Mouse (Mus musculus) heart, embryonic 15.5 days (tissue): ENCODE results near the gene Kcnh1. TPM values are rescaled to one million over a fixed set of nuclear protein-coding genes. Genes with fewer than 3 reads are reported as not detected.

Source experiments
- ATAC-seq: fragments of 200-750 bp; cut with Nextera tagmentation; replicated peaks from 2 replicates; pipeline ENCODE4 v1.8.0; 2017; ENCODE audit warnings: low read depth, moderate TSS enrichment; ENCODE audit not compliant: insufficient number of reproducible peaks, insufficient read depth, low FRiP score
- H3K27ac ChIP-seq: fragments of 300-500 bp; sonication (generic); 2 replicates; pipeline ENCODE4 v1.5.1; 2015; ENCODE audit warnings: mild to moderate bottlenecking, inconsistent platforms
- H3K27me3 ChIP-seq: fragments of 300-500 bp; sonication (generic); 2 replicates; pipeline ENCODE4 v1.6.1; 2015; ENCODE audit warnings: inconsistent platforms
- H3K36me3 ChIP-seq: fragments of 300-500 bp; sonication (generic); 2 replicates; pipeline ENCODE4 v1.6.1; 2015; ENCODE audit warnings: mild to moderate bottlenecking, inconsistent platforms
- H3K4me1 ChIP-seq: fragments of 300-500 bp; sonication (generic); replicated peaks from 2 replicates; pipeline ENCODE4 v1.6.1; 2015; ENCODE audit warnings: inconsistent platforms
- H3K4me2 ChIP-seq: fragments of 300-500 bp; sonication (generic); 2 replicates; pipeline ENCODE4 v1.6.1; 2015; ENCODE audit warnings: inconsistent platforms, mild to moderate bottlenecking, moderate library complexity
- H3K4me3 ChIP-seq: fragments of 300-500 bp; sonication (generic); 2 replicates; pipeline ENCODE4 v1.5.1; 2015; ENCODE audit warnings: mild to moderate bottlenecking, inconsistent platforms
- H3K9ac ChIP-seq: fragments of 300-500 bp; sonication (generic); 2 replicates; pipeline ENCODE4 v1.6.1; 2015; ENCODE audit warnings: mild to moderate bottlenecking, inconsistent platforms
- H3K9me3 ChIP-seq: fragments of 300-500 bp; sonication (generic); replicated peaks from 2 replicates; pipeline ENCODE4 v1.6.1; 2016; ENCODE audit warnings: inconsistent platforms
- WGBS: fragments of 180-500 bp; shearing (Covaris S2); methylation state at CpG from one replicate; pipeline ENCODE4 v1.1.7; 2015; ENCODE audit warnings: mixed read lengths; 5-methylcytosine and 5-hydroxymethylcytosine counted together
- polyA plus RNA-seq: library from polyadenylated mRNA; unstranded; fragments of >200 nt; fragmentation: Nextera tagmentation; extraction: Ambion mirVana; gene quantifications from 2 replicates; pipeline ENCODE4 v1.2.1, GENCODE M21; 2015

The Kcnh1 gene
- polyA plus RNA-seq, 1 experiment from 2014 or later = 0.26 TPM

DNA sequence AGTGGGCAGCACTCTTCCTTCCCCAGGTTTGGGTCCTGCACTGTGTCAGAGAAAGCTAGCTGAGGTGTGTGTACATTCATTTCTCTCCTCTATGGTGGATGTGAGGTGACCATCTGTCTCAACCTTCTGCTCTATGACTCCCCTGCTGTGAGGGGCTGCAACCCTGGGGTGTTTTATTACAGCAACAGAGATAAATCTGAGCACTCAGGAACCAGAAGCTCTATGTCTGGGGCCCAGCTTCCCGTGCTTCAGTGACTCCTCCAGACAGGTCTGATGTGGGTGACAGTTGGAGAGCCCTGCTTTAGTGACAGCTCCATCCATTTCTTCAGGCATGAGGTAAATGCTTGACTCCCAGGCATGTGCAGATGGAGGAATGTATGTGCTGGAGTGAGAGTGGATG, 12.4 kb downstream of the Kcnh1 start:
- no peaks in the 10 kb centered on the region for H3K9me3 ChIP-seq
- no peak overlapping the region for H3K4me3 ChIP-seq
- peaks cover 2% of the 10 kb centered on the region; the same call in 1 of the 2 replicates for H3K27me3 ChIP-seq
- H3K27ac ChIP-seq = no peak overlapping the region
- H3K4me1 ChIP-seq = no peaks in the 10 kb centered on the region
- H3K9ac ChIP-seq = no peak overlapping the region
- 16% methylated on average over 1 of the region's 1 CpGs for WGBS
- ATAC-seq = no peak
- no peaks in the 10 kb centered on the region for H3K36me3 ChIP-seq
- H3K4me2 ChIP-seq = no peak overlapping the region

DNA sequence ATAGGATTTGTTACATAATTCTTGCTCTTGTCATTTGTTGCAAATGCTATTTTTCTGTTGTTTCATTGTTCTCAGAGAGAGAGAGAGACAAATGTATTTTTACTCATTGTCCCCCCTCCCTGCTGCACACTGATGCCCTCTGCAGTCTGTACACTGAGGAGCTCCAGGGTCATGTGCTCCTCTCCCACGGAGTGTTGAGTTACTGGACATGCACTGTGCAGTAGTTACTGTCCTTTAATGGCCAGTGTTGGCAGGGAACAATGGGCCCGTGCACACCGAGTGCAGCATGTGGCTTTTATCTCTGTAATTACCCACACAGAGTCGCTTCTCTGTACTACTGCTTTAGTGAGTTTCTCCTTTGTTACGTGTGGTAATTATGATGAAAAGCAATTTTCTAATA, 17.4 kb downstream of the Kcnh1 start:
- Histone ChIP-seq H3K27me3 (no peaks in the 10 kb centered on the region), H3K4me1 (no peaks in the 10 kb centered on the region), H3K9me3 (no peaks in the 10 kb centered on the region), H3K36me3 (no peaks in the 10 kb centered on the region), H3K4me2 (no peak overlapping the region), H3K27ac (no peak overlapping the region), H3K9ac (no peak overlapping the region), H3K4me3 (no peak overlapping the region)
- ATAC-seq = no peak
- 51% methylated on average over 5 of the region's 5 CpGs for WGBS

DNA sequence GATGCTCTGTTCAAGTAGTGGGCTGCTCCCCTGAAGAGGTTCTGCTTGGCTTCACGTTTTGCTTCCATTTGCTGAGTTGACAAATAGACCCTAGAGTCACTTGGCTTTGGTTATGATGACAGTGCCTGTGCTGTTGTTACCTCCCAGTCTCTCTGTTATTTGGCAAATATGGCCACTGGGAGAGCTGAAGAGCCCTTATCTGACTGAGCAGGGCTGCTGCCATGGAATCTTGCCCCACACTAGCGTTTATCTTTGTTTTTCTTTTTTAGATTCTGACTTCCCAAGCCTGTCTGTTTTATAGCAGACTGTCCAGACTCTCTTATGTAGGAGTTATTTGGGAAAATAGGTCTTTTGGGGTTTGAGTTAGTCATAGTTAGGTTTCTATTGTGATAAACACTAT, 21.9 kb downstream of the Kcnh1 start:
- Histone ChIP-seq H3K4me2 (no peak overlapping the region), H3K27me3 (no peaks in the 10 kb centered on the region), H3K9ac (no peak overlapping the region), H3K36me3 (no peaks in the 10 kb centered on the region), H3K4me3 (no peak overlapping the region), H3K9me3 (0 out of 2 replicates have a peak, but pooled peaks cover 4% of the 10 kb centered on the region), H3K27ac (no peak overlapping the region), H3K4me1 (no peaks in the 10 kb centered on the region)
- WGBS = 30% methylated on average over 2 of the region's 2 CpGs
- no peak for ATAC-seq

DNA sequence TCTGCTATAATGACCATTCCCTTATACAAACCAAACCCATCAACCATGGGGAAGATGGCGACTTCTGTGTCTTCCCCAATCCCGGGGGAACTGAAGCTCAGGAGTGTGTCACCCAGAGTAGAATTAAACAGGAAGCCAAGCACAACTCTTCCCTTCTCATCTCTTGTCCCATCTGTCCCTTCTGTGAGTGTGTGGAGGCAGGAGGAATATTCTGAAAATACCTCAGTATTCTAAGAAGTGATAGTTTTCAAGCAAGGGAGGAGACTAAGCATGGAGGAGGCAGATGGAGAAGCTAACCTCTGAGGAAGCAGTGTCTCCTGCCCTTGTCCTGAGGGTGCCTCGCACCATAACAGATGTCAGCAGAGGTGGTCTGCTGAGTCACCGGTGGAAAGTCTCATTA, 24.1 kb downstream of the Kcnh1 start:
- H3K36me3 ChIP-seq = no peaks in the 10 kb centered on the region
- H3K4me2 ChIP-seq = no peak overlapping the region
- H3K4me1 ChIP-seq = no peaks in the 10 kb centered on the region
- H3K9me3 ChIP-seq = 0 out of 2 replicates have a peak, but pooled peaks cover 4% of the 10 kb centered on the region
- no peaks in the 10 kb centered on the region for H3K27me3 ChIP-seq
- H3K4me3 ChIP-seq = no peak overlapping the region
- H3K27ac ChIP-seq = no peak overlapping the region
- H3K9ac ChIP-seq = no peak overlapping the region
- WGBS = 88% methylated on average over 4 of the region's 4 CpGs
- no peak for ATAC-seq

DNA sequence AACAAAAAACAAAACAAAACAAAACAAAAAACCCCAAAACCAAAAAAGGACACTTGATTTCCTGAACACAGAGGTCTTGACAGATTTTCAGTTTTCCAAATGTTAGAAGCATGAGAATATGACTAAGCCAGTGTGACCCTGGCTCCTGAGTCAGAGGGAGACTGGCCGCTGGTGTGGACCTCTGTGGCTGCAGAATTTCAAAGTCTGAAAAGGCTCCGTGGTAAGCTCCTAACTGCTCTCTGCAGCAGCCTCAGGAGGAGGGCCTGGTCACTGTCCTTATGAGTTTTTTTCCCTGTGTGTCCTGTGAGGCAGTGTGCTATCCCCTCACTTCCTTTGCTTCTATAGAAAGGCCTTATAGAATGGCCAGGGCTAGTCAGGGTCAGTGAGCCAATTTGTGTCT, 29.6 kb downstream of the Kcnh1 start:
- no peak overlapping the region for H3K9ac ChIP-seq
- no peak for ATAC-seq
- H3K36me3 ChIP-seq = no peaks in the 10 kb centered on the region
- H3K4me2 ChIP-seq = no peak overlapping the region
- WGBS = 61% methylated on average over 2 of the region's 2 CpGs
- no peaks in the 10 kb centered on the region for H3K9me3 ChIP-seq
- no peak overlapping the region for H3K4me3 ChIP-seq
- no peaks in the 10 kb centered on the region for H3K4me1 ChIP-seq
- H3K27me3 ChIP-seq = no peaks in the 10 kb centered on the region
- H3K27ac ChIP-seq = no peak overlapping the region

DNA sequence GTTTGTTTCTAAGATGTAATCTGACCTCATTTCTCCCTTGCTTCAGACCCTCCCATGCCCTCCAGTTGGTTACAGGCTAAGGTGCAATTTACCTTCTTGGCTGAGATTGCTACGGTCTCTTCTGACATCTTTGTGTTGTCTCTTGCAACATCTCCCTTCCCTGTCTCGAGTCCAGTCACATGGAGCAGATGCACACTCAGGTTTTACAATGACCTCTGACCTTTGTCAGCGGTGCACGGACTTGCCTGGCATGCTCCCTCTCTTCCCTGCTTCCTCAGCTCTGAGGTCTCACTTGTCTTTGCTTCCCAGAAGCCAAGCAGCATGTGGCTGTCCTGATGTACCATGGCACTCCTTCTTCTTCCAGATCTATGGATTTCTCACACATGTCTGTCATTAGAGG, 33.6 kb downstream of the Kcnh1 start:
- Histone ChIP-seq H3K9ac (no peak overlapping the region), H3K4me2 (no peak overlapping the region), H3K4me1 (no peaks in the 10 kb centered on the region), H3K4me3 (no peak overlapping the region), H3K36me3 (no peaks in the 10 kb centered on the region), H3K27ac (no peak overlapping the region), H3K27me3 (no peaks in the 10 kb centered on the region), H3K9me3 (peaks cover 5% of the 10 kb centered on the region; the same call in 1 of the 2 replicates)
- no peak for ATAC-seq
- WGBS = 47% methylated on average over 4 of the region's 4 CpGs

DNA sequence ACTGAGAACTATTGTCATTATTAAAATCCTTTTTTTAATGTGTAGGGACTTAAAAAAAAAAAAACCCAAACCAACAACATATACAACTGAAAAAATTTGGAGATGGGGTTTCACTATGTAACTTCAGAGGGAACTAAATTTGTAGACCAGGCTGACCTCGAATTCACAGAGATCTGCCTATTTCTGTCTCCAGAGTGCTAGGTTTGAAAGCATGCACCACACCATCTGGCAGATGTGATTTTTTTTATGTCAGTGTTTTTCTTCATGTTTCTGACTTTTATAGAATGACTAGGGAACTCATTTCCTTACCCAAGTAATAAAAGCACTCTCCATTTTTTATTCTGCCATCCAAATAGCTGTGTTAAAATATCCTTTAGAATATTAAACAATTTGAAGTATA, 42.1 kb downstream of the Kcnh1 start:
- Histone ChIP-seq H3K4me3 (no peak overlapping the region), H3K27me3 (no peaks in the 10 kb centered on the region), H3K27ac (no peak overlapping the region), H3K4me2 (no peak overlapping the region), H3K9ac (no peak overlapping the region), H3K36me3 (no peaks in the 10 kb centered on the region), H3K4me1 (no peaks in the 10 kb centered on the region), H3K9me3 (peaks cover 5% of the 10 kb centered on the region; the same call in 1 of the 2 replicates)
- ATAC-seq = no peak
- WGBS = 30% methylated on average over 1 of the region's 1 CpGs

DNA sequence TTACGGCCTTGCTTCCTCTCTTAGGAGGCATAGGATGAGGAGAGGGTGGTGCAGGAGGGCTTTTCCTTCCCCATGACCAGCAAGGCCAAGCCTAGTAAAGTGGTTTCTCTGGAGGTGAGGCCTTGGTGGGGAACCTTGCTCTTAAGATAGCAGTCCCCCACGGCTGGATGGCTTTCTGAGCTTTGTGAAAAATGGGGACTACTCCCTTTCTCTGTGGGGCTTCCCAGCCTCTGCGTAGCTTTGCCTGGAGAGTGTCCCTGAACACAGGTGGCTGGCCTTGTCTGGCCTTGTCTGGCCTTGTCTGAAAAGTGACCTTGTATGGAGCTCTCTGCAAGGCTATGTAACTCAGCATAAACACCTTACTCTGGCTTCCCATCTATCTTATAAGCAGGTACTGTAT, 56.3 kb downstream of the Kcnh1 start:
- H3K9me3 ChIP-seq = no peaks in the 10 kb centered on the region
- no peak overlapping the region for H3K9ac ChIP-seq
- H3K4me2 ChIP-seq = no peak overlapping the region
- no peak overlapping the region for H3K4me3 ChIP-seq
- 69% methylated on average over 3 of the region's 3 CpGs for whole genome bisulfite sequencing
- no peaks in the 10 kb centered on the region for H3K36me3 ChIP-seq
- no peaks in the 10 kb centered on the region for H3K4me1 ChIP-seq
- ATAC-seq = no peak
- no peak overlapping the region for H3K27ac ChIP-seq
- H3K27me3 ChIP-seq = no peaks in the 10 kb centered on the region

DNA sequence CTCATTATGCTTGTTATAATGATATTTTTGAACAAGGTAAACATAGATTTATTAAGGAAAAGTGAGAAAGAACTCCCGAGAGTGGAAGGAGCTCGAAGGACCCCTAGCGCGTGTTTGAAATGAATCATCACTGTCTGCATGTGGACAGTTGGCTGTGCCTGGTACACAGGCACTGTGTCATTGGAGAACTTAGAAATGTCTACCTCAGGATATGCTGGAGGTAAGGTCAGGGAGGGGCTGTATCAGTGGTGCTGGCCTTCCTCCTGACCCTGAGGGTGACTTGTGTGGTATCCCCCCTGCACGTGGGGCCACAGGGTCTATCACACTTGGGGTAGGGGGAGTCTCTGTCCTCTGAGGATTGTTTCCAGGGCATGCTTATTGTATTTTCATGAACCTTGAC, 68.6 kb downstream of the Kcnh1 start:
- no peak overlapping the region for H3K27ac ChIP-seq
- no peaks in the 10 kb centered on the region for H3K4me1 ChIP-seq
- no peak overlapping the region for H3K4me2 ChIP-seq
- no peak overlapping the region for H3K4me3 ChIP-seq
- no peak overlapping the region for H3K9ac ChIP-seq
- H3K27me3 ChIP-seq = no peaks in the 10 kb centered on the region
- ATAC-seq = no peak
- WGBS = 83% methylated on average over 5 of the region's 5 CpGs
- H3K36me3 ChIP-seq = no peaks in the 10 kb centered on the region
- H3K9me3 ChIP-seq = no peaks in the 10 kb centered on the region

DNA sequence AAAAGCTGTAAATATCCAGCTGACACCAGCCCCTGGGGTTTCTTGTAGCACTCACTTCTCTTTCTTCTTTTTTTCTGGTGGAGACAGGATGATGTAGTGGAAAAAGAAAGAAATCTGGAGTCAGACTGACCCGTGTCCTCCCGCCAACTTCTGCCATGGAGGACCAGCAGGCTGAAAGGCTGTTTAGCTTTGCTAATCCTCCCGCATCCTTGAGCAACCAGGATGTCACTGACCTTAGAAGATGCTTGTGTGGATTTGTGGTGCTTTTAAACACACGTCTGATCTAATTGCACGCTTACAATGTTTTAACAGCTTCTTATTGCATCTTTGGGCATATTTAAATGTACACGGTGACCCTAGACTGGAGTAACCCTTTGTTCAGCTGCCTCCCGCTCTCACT, 69.0 kb downstream of the Kcnh1 start:
- Histone ChIP-seq H3K9me3 (no peaks in the 10 kb centered on the region), H3K4me2 (no peak overlapping the region), H3K36me3 (no peaks in the 10 kb centered on the region), H3K4me1 (no peaks in the 10 kb centered on the region), H3K9ac (no peak overlapping the region), H3K27ac (no peak overlapping the region), H3K27me3 (no peaks in the 10 kb centered on the region), H3K4me3 (no peak overlapping the region)
- 79% methylated on average over 7 of the region's 7 CpGs for WGBS
- no peak for ATAC-seq

DNA sequence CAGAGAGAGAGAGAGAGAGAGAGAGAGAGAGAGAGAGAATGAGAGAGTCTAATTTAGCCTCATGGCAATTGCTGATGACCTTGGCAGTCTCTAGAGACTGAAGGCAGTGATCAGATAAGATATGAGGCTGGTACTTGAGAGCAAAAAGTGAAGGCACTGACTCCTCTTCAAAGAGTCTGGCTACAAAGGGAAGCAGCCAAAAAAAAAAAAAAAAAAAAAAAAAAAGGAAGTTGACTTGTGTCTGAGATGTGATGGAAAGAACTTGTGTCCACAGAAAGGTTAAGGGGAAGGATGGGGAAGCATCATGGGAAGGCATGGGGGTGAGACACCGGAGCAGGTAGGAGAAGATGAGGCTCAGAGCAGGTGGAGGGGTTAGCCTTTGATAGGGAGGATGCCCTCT, 75.1 kb downstream of the Kcnh1 start:
- H3K36me3 ChIP-seq = no peaks in the 10 kb centered on the region
- H3K4me1 ChIP-seq = no peaks in the 10 kb centered on the region
- no peaks in the 10 kb centered on the region for H3K27me3 ChIP-seq
- no peak overlapping the region for H3K4me2 ChIP-seq
- H3K9ac ChIP-seq = no peak overlapping the region
- WGBS = 74% methylated on average over 1 of the region's 1 CpGs
- no peak overlapping the region for H3K27ac ChIP-seq
- no peak for ATAC-seq
- H3K4me3 ChIP-seq = no peak overlapping the region
- no peaks in the 10 kb centered on the region for H3K9me3 ChIP-seq

DNA sequence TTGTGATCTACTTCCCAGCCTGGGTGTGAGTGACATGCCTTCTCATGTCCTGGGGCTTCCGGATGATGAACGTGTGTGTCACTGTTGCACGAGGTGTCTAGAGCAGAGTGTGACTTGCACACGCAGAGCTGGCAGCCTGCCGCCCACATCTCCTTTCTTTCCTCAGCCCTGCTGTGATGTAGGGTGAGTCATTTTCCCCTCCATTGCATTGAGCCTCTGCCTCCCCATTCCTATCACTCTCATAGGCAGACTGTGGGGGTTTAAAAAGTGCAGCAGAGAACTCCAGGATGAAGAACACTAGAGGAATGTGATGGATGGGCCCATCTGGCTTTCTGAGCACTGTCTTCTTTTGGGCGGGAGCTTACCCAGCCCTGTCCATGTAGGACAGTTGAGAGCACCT, 76.4 kb downstream of the Kcnh1 start:
- Histone ChIP-seq H3K9ac (no peak overlapping the region), H3K27me3 (no peaks in the 10 kb centered on the region), H3K36me3 (no peaks in the 10 kb centered on the region), H3K9me3 (no peaks in the 10 kb centered on the region), H3K27ac (no peak overlapping the region), H3K4me1 (no peaks in the 10 kb centered on the region), H3K4me3 (no peak overlapping the region), H3K4me2 (no peak overlapping the region)
- no peak for ATAC-seq
- 82% methylated on average over 6 of the region's 6 CpGs for WGBS
